Mouse (Mus musculus): Measurements from ENCODE around the gene Ybx3. TPM values are rescaled to one million over a fixed set of nuclear protein-coding genes. Genes with fewer than 3 reads are reported as not detected.

Ybx3 gene
- polyA plus RNA-seq, 1 experiment from 2014 or later = 21.3 TPM

- H3K9ac ChIP-seq (replicated peaks; ENCODE audit: low read depth, low read length) = peak overlapping the region; percentile 79
- no peaks in the 10 kb centered on the region for H3K36me3 ChIP-seq (ENCODE audit: control insufficient read depth, insufficient read depth)
- H3K4me1 ChIP-seq (replicated peaks; ENCODE audit: control insufficient read depth, insufficient read depth, low read length) = peaks cover 27% of the 10 kb centered on the region
- H3K9me3 ChIP-seq (ENCODE audit: control insufficient read depth, low read length) = no peaks in the 10 kb centered on the region
- peak overlapping the region; percentile 84 for H3K27ac ChIP-seq (ENCODE audit: low read length)
- peak overlapping the region; percentile 86 for H3K4me3 ChIP-seq (replicated peaks; ENCODE audit: low read length)
- peak overlapping the region; percentile 96 for H3K4me2 ChIP-seq (ENCODE audit: low read length)
- H3K27me3 ChIP-seq (replicated peaks; ENCODE audit: control insufficient read depth, insufficient read depth, low read length) = no peaks in the 10 kb centered on the region
- ATAC-seq = peak; percentile 51
- WGBS = under 1% methylated on average over 43 of the region's 43 CpGs
These were observed 846 bp downstream of the Ybx3 start for GRCm38 (mm10) chr6:131387221-131388039.

GRCm38 (mm10) chr6:131386416-131387019, 1.8 kb downstream of the Ybx3 start:
- no peak for ATAC-seq
- peak overlapping the region; percentile 96 for H3K4me2 ChIP-seq (ENCODE audit: low read length)
- WGBS = 34% methylated on average over 9 of the region's 9 CpGs
- no peaks in the 10 kb centered on the region for H3K27me3 ChIP-seq (replicated peaks; ENCODE audit: control insufficient read depth, insufficient read depth, low read length)
- no peaks in the 10 kb centered on the region for H3K36me3 ChIP-seq (ENCODE audit: control insufficient read depth, insufficient read depth)
- H3K4me1 ChIP-seq (replicated peaks; ENCODE audit: control insufficient read depth, insufficient read depth, low read length) = peaks cover 32% of the 10 kb centered on the region
- no peak overlapping the region for H3K27ac ChIP-seq (ENCODE audit: low read length)
- H3K4me3 ChIP-seq (replicated peaks; ENCODE audit: low read length) = peak overlapping the region; percentile 86
- H3K9me3 ChIP-seq (ENCODE audit: control insufficient read depth, low read length) = no peaks in the 10 kb centered on the region
- H3K9ac ChIP-seq (replicated peaks; ENCODE audit: low read depth, low read length) = no peak overlapping the region

- Histone ChIP-seq H3K27ac (ENCODE audit: low read length) (no peak overlapping the region), H3K9me3 (ENCODE audit: control insufficient read depth, low read length) (no peaks in the 10 kb centered on the region), H3K27me3 (replicated peaks; ENCODE audit: control insufficient read depth, insufficient read depth, low read length) (no peaks in the 10 kb centered on the region), H3K9ac (replicated peaks; ENCODE audit: low read depth, low read length) (no peak overlapping the region), H3K36me3 (ENCODE audit: control insufficient read depth, insufficient read depth) (no peaks in the 10 kb centered on the region), H3K4me1 (replicated peaks; ENCODE audit: control insufficient read depth, insufficient read depth, low read length) (peaks cover 32% of the 10 kb centered on the region), H3K4me3 (replicated peaks; ENCODE audit: low read length) (no peak overlapping the region), H3K4me2 (ENCODE audit: low read length) (no peak overlapping the region)
- 91% methylated on average over 1 of the region's 1 CpGs for WGBS
- ATAC-seq = no peak
These were observed 2.8 kb downstream of the Ybx3 start for GRCm38 (mm10) chr6:131385469-131385868.

- H3K4me1 ChIP-seq (replicated peaks; ENCODE audit: control insufficient read depth, insufficient read depth, low read length) = peaks cover 30% of the 10 kb centered on the region
- no peak for ATAC-seq
- H3K36me3 ChIP-seq (ENCODE audit: control insufficient read depth, insufficient read depth) = no peaks in the 10 kb centered on the region
- H3K9ac ChIP-seq (replicated peaks; ENCODE audit: low read depth, low read length) = no peak overlapping the region
- H3K4me3 ChIP-seq (replicated peaks; ENCODE audit: low read length) = no peak overlapping the region
- no peak overlapping the region for H3K27ac ChIP-seq (ENCODE audit: low read length)
- H3K27me3 ChIP-seq (replicated peaks; ENCODE audit: control insufficient read depth, insufficient read depth, low read length) = no peaks in the 10 kb centered on the region
- 44% methylated on average over 6 of the region's 6 CpGs for WGBS
- H3K9me3 ChIP-seq (ENCODE audit: control insufficient read depth, low read length) = no peaks in the 10 kb centered on the region
- H3K4me2 ChIP-seq (ENCODE audit: low read length) = no peak overlapping the region
These were observed 4.5 kb downstream of the Ybx3 start for GRCm38 (mm10) chr6:131383713-131384330.

- Histone ChIP-seq H3K4me2 (ENCODE audit: low read length) (no peak overlapping the region), H3K9ac (replicated peaks; ENCODE audit: low read depth, low read length) (no peak overlapping the region), H3K27me3 (replicated peaks; ENCODE audit: control insufficient read depth, insufficient read depth, low read length) (no peaks in the 10 kb centered on the region), H3K4me1 (replicated peaks; ENCODE audit: control insufficient read depth, insufficient read depth, low read length) (peaks cover 27% of the 10 kb centered on the region), H3K36me3 (ENCODE audit: control insufficient read depth, insufficient read depth) (no peaks in the 10 kb centered on the region; the same call in 1 of the 2 replicates), H3K27ac (ENCODE audit: low read length) (no peak overlapping the region), H3K4me3 (replicated peaks; ENCODE audit: low read length) (no peak overlapping the region), H3K9me3 (ENCODE audit: control insufficient read depth, low read length) (no peaks in the 10 kb centered on the region)
- ATAC-seq = no peak
- 20% methylated on average over 3 of the region's 3 CpGs for whole genome bisulfite sequencing
These were observed 5.3 kb downstream of the Ybx3 start for GRCm38 (mm10) chr6:131382984-131383337.

GRCm38 (mm10) chr6:131382232-131382983, 5.9 kb downstream of the Ybx3 start:
- no peaks in the 10 kb centered on the region for H3K9me3 ChIP-seq (ENCODE audit: control insufficient read depth, low read length)
- H3K4me2 ChIP-seq (ENCODE audit: low read length) = no peak overlapping the region
- peaks cover 5% of the 10 kb centered on the region for H3K36me3 ChIP-seq (ENCODE audit: control insufficient read depth, insufficient read depth)
- H3K27me3 ChIP-seq (replicated peaks; ENCODE audit: control insufficient read depth, insufficient read depth, low read length) = no peaks in the 10 kb centered on the region
- no peak overlapping the region for H3K4me3 ChIP-seq (replicated peaks; ENCODE audit: low read length)
- ATAC-seq = peak; percentile 29; the same call in 1 of the 2 replicates
- H3K9ac ChIP-seq (replicated peaks; ENCODE audit: low read depth, low read length) = no peak overlapping the region
- H3K27ac ChIP-seq (ENCODE audit: low read length) = no peak overlapping the region
- WGBS = 24% methylated on average over 14 of the region's 14 CpGs
- peaks cover 27% of the 10 kb centered on the region for H3K4me1 ChIP-seq (replicated peaks; ENCODE audit: control insufficient read depth, insufficient read depth, low read length)

GRCm38 (mm10) chr6:131378858-131379428, 9.3 kb downstream of the Ybx3 start:
- 90% methylated on average over 18 of the region's 18 CpGs for WGBS
- Histone ChIP-seq H3K36me3 (ENCODE audit: control insufficient read depth, insufficient read depth) (peaks cover 14% of the 10 kb centered on the region), H3K4me3 (replicated peaks; ENCODE audit: low read length) (no peak overlapping the region)

GRCm38 (mm10) chr6:131377378-131377777, 10.9 kb downstream of the Ybx3 start:
- Histone ChIP-seq H3K9me3 (ENCODE audit: control insufficient read depth, low read length) (no peaks in the 10 kb centered on the region), H3K4me2 (ENCODE audit: low read length) (no peak overlapping the region), H3K9ac (replicated peaks; ENCODE audit: low read depth, low read length) (no peak overlapping the region), H3K4me3 (replicated peaks; ENCODE audit: low read length) (no peak overlapping the region), H3K4me1 (replicated peaks; ENCODE audit: control insufficient read depth, insufficient read depth, low read length) (peaks cover 4% of the 10 kb centered on the region), H3K27me3 (replicated peaks; ENCODE audit: control insufficient read depth, insufficient read depth, low read length) (no peaks in the 10 kb centered on the region), H3K36me3 (ENCODE audit: control insufficient read depth, insufficient read depth) (peaks cover 14% of the 10 kb centered on the region), H3K27ac (ENCODE audit: low read length) (no peak overlapping the region)
- WGBS = 97% methylated on average over 5 of the region's 5 CpGs
- ATAC-seq = no peak

More at GRCm38 (mm10) chr6:131378858-131379428, 9.3 kb downstream of the Ybx3 start:
- Histone ChIP-seq H3K27me3 (replicated peaks; ENCODE audit: control insufficient read depth, insufficient read depth, low read length) (no peaks in the 10 kb centered on the region), H3K9me3 (ENCODE audit: control insufficient read depth, low read length) (no peaks in the 10 kb centered on the region), H3K4me1 (replicated peaks; ENCODE audit: control insufficient read depth, insufficient read depth, low read length) (peaks cover 12% of the 10 kb centered on the region), H3K9ac (replicated peaks; ENCODE audit: low read depth, low read length) (no peak overlapping the region), H3K27ac (ENCODE audit: low read length) (no peak overlapping the region), H3K4me2 (ENCODE audit: low read length) (no peak overlapping the region)
- no peak for ATAC-seq

Data from forebrain, embryonic 16.5 days (tissue).